Mouse (Mus musculus): Measurements from ENCODE around the gene Tspyl2.
"Not testable (repeated sequence)": the region's sequence is repeated elsewhere in the genome, so short reads cannot be mapped to it uniquely, and the experiment has no call there.

Tspyl2 gene

DNA sequence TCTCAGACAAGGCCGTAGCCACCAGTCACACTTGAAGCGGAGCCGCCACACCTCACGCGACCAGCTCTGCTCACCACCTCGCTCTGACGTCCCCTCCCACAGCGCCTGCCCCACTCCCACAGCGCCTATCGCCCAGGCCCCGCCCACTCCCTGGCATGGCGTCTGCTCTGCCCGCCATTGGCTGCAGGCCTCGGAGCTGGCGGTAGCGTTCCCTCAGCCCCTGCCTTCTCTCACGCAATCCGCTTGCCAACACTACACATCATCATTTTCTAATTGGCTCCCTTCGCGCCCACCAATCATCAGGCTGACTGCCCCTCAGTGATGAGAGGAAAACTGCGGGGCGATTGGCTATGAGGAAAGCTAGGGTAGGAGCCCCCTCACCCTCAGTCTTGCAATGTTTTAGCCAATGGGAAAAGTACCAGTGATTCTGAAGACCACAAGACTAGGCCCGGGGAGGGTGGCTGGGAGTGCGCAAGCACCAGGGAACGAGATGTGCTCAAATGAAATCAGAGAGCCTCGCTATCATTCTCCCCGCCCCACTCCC is at the start of gene Tspyl2:
Tspyl2 (minus strand) TSS at position 68 of the 544 bp plus-strand sequence.
- peak; percentile 95 to 97 for DNase-seq

GRCm38 (mm10) chrX:152368397-152369273 is 26.4 kb upstream of the Tspyl2 start, which contains the start of gene Gpr173:
TSS of gene Gpr173 (minus strand) at chrX:152368704.
- DNase-seq = peak; percentile 79 to 81

DNA sequence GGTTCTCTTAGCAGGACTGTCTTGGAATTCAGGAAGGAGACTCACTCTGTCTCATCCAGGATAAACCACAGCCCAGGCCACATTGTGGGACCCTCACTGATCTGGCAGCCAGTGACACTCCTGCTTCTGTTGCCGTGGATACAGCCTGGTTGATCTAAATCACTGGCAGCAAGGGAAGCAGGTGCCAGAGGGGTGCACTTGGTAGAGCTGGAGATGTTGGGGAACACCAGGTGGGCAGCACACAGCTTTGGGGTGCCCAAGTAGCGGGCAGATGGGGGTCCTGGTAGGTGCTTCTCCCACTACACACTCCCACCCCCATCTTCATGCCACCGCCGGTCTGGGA is 25.8 kb upstream of the Tspyl2 start:
- no peak for DNase-seq

DNA sequence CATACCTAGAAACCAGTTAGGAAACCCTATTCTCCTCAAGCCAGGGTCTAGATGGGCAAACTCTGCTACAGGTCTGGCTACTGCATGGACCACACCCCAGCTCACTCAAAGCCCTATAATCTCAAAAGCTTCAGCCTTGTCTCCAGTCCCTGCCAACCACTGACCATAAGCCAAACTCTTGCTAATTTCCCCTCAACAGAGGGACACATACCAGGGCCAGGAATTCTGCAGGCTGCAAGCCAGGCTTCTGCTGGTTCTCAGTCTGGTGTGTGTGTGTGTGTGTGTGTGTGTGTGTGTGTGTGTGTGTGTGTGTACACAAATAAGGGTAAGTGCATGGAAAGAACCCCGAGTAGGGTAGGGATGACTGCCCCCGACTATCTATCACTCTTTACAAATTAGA is 24.2 kb upstream of the Tspyl2 start:
- DNase-seq = peak; percentile 89 to 91

GRCm38 (mm10) chrX:152352553-152353153 is 10.4 kb upstream of the Tspyl2 start:
- peak; percentile 38 to 43 for DNase-seq

GRCm38 (mm10) chrX:152347041-152347440 is 4.8 kb upstream of the Tspyl2 start:
- DNase-seq = peak; percentile 84 to 88

DNA sequence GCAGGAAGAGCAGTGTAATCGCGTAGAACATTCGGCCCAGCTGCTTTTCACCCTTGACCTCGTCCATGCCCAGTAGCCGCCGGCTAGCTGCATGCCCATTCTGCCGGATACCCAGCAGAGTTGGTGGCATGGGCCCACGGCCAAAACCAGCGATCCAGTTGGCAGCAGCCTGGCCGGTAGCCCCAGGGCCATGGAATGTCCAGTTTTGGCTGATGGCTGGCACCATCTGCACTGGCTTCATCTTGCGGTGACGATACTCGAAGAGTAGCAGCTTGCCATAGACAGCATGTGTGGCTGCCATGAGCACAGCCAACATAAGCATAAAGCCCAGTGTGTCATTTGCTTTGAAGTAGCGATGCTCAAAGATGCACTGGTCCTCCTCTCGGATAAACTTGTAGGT is 4.4 kb upstream of the Tspyl2 start:
- DNase-seq = peak; percentile 77 to 80

- no peak for DNase-seq
Observed at GRCm38 (mm10) chrX:152342903-152343302, 678 bp upstream of the Tspyl2 start.

DNA sequence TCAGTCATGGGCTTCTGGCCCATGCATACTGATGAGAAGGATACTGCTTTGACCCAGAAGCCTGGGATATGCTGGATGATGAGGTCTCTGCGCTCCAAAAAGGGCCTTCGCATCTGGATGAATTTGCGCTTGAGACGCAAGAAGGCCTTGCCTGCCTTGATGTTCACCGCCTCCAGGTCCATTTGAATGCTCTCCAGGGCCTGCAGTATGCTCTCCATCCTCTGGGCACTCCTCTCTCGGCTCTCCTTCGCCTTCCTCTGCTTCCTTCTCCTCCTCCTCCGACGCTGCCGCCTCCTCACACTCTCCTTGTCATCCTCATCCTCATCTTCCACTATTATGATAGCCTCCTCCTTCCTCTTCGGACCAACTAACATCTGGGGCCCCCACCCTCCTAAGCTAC is 729 bp downstream of the Tspyl2 start:
- DNase-seq = peak; percentile 25 to 43

- DNase-seq = peak; percentile 90 to 91
Observed at GRCm38 (mm10) chrX:152336546-152337332, 5.5 kb downstream of the Tspyl2 start.

- DNase-seq = not testable (repeated sequence)
Observed at GRCm38 (mm10) chrX:152336123-152336522, 6.1 kb downstream of the Tspyl2 start.

DNA sequence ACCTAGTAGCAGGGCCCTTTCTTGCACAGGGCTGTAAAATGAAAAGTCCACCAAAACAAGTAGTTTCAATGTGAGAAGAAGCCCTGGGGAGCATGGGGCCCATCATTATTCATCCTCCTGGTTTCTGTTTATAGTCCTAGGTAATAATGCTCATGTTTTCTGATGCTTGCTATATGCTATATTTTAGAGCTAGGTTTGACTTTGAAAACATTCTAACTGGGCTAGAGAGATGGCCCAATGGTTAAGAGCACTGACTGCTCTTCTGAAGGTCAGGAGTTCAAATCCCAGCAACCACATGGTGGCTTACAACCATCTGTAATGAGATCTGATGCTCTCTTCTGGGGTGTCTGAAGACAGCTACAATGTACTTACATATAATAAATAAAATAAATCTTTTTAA is 12.8 kb downstream of the Tspyl2 start:
- not testable (repeated sequence) for DNase-seq

- no peak for DNase-seq
Observed at GRCm38 (mm10) chrX:152327689-152328052, 14.6 kb downstream of the Tspyl2 start.

- DNase-seq = peak; percentile 84 to 87
Observed at GRCm38 (mm10) chrX:152326996-152327688, 15.1 kb downstream of the Tspyl2 start, which contains the start of gene Kantr. TSS of gene Kantr (minus strand) at chrX:152327495.

GRCm38 (mm10) chrX:152323584-152323983 is 18.6 kb downstream of the Tspyl2 start:
- peak in 1 of 2 experiments; percentile 27 for DNase-seq

DNA sequence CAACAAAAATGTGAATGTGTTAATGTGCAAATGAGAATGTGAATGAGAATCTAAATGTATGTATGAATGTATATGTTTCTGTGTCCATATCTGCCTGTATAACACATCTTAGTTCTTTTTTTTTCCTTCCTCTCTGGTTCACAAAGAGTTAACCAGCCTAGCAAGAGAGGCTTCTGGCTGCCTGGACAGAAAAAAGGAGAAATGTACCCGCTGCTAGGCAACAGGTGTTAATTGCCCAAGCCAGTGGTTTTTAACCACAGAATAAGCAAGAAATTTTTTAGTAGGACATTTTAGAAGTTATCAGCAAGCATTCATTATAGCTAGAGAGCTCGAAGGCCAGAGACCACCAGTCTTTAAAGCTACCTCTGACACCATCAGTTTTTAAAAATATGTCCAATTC is 19.4 kb downstream of the Tspyl2 start:
- DNase-seq = no peak

DNA sequence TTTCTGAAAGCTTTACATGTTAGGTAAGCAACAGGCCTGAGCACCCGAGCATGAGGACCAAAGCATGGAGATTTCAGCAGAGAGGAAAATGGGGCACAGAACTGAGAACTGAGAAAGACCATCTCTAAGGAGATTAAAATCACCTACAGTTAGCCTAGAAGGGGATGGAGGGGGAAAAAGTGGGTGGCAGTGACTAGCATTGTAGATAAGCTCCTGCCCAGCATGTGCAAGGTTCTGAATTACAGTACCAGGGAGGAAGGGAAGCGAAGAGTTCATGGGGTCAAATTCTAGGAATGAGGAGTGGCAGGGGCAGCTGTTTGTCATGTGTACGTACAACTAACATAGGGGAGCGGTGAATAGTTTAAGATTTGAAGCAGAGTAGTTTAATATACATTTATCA is 21.7 kb downstream of the Tspyl2 start:
- no peak for DNase-seq

GRCm38 (mm10) chrX:152307942-152308341 is 34.3 kb downstream of the Tspyl2 start:
- DNase-seq = peak; percentile 24 to 48

GRCm38 (mm10) chrX:152307371-152307770 is 34.9 kb downstream of the Tspyl2 start:
- DNase-seq = no peak

DNA sequence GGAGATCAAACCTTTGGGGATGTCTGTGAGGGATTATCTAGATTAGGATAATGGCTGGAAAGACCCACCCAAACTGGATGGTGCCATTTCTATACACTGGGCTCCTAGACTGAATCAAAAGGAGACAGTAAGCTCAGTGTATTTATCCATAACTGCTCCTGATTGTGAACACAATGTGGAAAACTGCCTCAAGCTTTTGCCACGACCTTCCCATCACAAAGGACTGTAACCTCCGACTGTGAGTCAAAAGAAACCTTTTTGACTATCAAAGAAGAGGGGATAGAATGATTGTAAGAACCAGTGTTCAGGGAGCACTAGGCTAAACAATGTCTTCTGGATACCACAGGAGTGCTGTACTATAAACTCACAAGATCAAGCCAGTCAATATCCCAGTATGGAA is 36.0 kb downstream of the Tspyl2 start:
- no peak for DNase-seq

DNA sequence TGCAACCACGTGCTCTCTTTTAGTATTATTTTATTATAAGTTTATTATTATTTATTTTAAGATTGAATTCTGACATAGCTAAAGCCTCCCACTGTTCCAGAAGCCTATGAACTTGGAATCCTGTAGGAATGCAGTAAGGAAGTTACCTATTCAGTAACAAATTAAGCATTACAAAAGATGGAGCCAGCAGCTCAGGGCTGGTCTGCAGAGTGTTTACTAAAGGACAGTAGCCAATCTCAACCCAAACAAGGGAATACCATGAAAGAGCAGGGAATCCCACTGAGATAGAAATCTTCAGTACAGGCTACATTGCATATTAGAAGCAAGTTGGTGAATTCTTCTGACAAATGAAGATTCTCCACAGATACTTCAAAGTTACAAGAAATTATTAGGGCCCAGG is 55.2 kb downstream of the Tspyl2 start:
- not testable (repeated sequence) for DNase-seq

Data from cerebellum, postnatal 14 days (tissue).